Mouse (Mus musculus) spleen, embryonic (tissue): Measurements from ENCODE around the gene Dip2c.

Experiments
- CTCF ChIA-PET: fragments of 350-600 bp; sonication (Branson Sonifier 250); formaldehyde crosslinking; loops from one replicate; lab custom pipeline; 2022; lab: Charles Lee

Dip2c gene

DNA sequence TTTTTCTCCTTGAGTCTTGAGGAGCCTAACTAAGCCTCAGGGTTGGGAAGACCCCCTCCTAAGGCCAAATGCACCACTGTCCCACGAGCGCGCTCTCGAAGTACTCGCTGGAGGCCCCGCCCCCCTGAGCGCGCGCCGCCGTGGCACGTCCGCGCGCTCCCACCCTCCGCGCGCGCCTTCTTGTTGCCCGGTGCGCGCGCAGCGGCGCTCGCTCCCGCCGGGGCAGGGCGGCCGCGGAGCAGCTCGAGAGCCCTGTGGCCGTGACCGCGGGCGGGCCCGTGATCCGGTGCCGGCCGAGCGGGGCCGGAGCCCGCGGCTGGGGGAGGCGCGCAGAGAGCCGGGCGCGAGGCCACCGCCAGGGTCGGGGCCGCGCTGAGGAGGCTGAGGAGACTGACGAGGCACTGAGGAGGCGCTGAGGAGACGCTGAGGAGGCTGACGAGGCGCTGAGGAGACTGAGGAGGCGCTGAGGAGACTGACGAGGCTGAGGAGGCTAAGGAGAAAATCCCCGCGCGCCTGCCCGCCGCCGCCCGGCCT is at the start of gene Dip2c:
Gene Dip2c, plus strand, starts transcription at position 207 of the 534 bp plus-strand sequence.
- CTCF ChIA-PET = no interaction called here

DNA sequence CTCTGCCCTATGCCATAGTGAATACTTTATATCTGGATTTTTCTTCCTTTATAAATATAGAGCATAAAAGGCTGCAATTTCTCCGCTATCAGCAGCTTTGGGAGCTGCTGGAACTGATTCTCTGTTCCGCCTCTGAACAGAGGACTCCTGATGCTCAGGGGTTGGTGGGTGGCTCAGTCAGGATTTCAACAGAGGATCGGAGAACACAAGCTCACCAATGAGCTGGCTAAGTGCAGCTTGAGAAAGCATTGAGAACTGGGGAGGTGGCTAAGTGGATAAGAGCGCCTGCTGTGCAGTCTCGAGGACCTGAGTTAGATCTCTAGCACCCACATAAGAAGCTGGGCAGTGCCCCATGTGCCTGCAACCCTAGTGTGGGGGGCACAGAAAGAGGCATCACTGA is 49.2 kb upstream of the Dip2c start:
- CTCF ChIA-PET = no interaction called here

DNA sequence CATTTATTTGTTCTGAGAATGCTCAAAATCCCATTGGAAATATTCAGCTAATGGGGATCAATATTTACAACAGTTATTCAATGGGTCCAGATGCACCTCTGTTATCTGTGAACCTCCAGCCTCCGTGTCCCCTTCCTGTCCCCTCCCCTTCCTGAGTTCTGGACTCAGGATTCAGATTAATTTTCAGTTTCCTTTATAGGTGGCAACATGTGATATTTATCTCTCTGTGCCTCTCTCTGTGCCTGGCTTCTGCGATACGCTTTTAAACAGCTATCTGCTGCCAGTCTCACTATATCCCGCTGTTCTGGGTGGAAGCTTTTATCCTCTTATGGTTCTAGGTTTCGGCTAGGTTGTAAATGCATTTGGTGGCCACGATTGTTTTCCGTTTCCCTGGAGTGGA is 38.8 kb upstream of the Dip2c start:
- CTCF ChIA-PET = no interaction called here

DNA sequence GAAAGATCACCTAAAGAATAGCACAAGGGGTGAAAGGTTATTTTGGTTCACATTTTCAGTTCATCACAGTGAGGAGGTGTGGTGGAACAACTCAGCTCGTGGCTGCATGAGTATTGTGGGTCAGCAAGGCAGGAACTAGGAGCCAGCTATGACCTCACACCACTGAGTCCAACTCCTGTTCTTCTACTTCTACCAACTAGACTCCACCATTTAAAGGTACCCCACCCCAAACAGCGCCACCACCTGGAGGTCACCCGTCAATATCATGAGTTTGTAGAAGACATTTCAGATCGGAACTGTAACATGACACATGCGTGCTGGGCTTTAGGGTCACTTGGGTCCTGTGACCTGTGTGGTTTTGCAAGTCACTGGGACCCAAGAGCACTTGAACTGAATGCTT is 37.2 kb upstream of the Dip2c start:
- CTCF ChIA-PET = interaction anchor here (0.5 kb wide), 1 partner anchor 8 kb away, joined by 3 read pairs; no protein-coding TSS in a partner anchor

DNA sequence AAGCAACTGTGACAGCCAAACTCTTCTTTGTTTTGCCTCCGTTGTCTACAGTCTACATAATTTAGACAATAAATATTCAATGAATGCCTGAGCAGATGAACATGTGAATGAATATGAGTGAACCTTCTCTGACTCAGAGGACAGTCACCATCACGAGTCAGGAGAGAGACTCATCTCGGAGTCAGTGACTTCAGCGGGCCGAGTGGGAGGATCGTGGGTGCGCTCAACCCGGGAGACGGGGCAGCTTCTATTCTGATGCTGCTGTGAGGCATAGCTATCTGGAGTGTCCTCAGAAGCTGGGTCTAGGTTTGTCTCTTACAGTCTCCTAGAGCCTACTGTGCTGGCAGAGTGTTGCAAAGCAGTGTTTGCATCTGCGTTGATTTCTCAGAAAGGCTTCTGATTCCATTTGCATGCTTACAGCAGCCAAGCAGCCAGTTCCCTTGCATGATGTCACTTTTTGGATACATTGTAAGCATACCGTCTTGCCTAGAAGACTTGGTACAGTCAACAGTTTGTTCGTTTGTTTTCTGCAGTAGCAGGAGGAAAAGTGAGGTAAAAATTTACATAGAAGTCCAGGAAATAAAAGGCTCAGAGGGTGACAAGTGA is 36.6 kb upstream of the Dip2c start:
- CTCF ChIA-PET = no interaction called here

DNA sequence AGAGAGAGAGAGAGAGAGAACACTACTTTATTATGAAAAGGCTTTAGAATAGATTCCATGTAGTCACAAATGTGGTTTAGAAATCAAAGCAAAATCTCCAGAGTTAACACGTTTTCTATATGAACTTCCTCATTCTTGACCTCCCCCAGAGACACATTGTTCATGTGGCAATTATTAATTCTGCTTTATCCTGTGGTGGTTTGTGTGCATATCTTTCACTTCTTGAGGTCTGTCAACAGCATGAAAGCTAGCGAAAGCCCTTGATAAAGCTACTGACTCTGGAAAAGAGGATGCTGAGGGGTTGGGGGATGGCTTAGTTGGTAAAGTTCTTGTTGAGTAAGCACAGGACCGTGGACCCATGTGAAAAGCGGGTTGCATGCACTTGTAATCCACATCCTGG is 14.6 kb upstream of the Dip2c start:
- CTCF ChIA-PET = interaction anchor here (0.7 kb wide), 1 partner anchor 69 kb away, joined by 3 read pairs; no protein-coding TSS in a partner anchor

DNA sequence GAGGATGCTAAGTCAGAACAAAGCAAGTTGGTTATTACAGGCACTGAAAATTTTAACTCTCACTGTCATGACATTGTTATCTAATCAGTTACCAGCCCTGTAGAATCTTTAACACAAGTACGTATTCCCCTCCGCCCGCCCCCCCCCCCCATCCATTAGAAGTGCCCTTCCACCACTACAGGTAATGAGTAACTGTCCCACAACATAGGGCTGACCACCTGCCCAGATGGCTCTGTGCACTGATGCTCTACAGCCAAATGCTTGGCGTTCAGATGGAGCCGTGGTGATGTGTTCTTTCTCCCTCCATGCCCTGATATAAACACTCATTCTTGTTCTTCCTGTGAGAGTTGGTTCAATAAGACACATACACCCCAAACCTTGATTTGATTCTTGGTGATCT is 10.8 kb upstream of the Dip2c start:
- CTCF ChIA-PET = no interaction called here

DNA sequence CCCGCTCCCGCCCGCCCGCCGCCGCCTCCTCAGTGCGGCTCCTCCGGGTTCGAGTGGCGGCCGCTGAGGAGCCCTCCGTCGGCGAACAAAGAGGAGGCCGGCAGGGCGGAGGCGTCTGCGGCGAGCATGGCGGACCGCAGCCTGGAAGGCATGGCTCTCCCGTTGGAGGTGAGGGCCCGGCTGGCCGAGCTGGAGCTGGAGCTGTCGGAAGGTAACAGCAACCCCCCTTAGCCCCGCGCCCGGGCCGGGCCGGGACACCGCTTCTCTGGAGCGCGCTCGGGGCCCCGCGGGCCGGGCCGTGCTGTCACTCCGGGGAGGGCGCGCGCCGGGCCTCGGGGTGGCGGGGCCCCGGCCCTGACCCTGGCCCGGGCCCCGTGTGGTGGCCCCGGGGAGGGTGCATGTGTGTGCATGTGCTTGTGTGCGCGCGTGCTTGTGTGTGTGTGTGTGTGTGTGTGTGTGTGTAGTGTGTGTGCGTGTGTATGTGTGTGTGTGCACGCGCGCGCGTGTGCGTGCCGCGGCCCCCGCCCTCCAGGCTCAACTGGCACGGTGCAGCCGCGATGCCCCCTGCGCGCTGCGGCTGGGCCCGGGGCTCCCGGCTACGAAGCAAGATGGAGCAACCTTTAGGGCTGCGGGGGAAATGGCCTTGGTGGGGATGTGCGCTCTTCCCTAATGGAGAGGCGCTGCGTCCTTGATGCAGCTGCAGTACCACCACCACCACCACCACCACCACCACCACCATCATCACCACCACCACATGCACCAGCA is 710 bp downstream of the Dip2c start:
- CTCF ChIA-PET = no interaction called here

DNA sequence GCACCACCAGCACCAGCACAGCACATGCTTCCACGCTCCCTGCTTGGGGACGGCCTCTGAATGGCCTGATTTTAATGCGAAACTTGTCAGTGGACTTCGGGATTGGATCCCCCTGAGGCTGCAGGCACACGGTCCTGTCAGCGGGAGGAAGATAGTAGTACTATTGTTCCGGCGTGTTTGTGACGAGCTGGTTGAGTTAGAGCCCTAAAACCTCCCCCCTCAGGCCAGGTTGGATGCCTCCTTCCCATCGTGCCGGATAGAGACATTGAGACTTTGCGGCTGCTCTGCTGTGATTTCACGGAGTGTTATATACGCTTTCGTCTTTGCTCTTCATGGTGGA is 1.3 kb downstream of the Dip2c start:
- CTCF ChIA-PET = no interaction called here

DNA sequence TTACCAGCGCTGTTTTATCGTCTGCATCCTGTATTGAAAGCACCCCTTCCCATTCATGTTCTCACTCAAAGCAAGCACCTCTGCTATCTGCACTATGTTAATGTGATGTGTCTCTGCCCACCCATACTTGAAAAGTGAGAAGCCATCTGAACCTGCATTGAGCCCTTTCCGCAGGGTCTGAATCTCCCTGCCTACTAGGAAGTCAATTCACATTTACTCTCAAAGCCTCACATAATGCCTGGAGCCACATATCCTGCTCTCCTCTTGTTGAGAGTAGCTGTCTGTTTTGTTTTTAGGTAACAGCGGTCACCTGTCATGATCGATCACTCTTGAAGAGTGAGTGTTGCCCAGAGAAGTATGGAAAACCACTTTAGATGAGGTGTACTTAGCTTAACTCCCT is 2.3 kb downstream of the Dip2c start:
- CTCF ChIA-PET = no interaction called here

DNA sequence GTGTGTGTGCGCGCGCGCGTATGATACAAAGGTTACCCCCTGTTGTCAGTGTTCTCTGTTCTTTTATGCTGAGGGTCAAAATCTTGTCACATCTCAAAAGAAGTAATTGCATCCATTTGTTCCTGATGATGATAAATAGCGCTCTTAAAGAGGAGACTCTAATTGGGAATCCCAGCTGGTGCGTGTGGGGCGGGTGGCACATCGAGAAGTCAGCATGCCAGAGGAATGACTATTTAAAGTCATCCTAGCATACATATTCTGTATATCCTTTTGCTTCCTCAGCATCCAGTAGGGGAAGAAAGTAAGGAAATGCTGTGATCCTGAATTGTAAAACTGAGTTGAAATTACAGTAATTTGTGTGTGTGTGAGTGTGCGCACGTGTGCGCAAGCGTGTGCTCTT is 6.7 kb downstream of the Dip2c start:
- CTCF ChIA-PET = no interaction called here

DNA sequence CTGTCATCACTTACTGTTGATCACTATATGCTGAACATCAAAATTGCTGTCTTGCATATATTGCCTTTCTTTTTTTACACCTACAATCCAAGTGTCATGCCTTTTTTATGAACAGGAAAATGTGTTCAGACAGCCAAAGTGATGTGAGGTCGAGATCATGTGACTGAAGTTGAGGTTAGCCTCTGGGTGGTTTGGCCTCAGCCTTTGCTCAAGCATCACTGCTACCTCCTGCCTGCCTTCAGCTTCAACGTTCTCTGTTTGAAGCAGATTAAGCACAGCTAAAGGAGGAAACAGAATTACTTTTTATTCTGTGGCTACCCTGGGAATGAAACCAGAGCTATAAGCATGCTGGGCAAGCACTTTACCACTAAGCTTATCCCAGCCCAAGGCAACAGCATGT is 13.6 kb downstream of the Dip2c start:
- CTCF ChIA-PET = no interaction called here

DNA sequence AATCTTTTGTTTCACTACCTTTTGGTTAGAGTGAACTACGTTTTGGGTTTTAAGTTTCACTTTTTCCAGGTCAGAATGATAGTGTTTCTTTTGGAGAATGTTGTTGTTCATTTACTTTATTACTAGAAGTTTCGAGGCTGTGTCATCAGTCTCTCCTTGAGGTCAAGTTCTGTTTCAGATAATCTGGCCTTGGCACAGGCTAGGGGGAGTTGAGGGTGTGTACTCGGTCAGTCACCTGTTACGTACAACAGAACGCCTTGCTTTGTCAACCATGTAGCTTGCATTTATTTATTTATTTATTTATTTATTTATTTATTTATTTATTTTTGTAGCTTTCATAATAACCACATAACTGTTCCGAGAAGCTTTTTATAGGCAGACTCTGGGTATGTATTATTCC is 20.0 kb downstream of the Dip2c start:
- CTCF ChIA-PET = no interaction called here

DNA sequence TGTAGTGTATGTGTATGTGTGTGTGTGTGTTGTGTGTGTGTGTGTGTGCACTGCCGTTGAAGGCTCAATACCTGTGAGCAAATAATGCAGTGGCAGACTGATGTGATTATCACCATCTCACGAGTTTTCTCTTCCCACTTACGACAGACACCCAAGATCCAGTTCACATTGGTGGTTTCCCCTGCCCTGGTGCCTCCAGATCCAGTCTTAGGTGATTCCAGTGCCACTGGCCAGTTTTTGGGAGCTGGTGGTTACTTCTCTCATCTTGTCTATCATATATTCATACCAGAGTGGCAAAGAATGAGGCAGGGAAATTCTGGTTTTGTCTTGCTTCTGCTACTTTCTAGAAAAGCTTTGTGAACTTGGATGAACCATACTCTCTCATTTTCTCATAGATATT is 20.9 kb downstream of the Dip2c start:
- CTCF ChIA-PET = no interaction called here

DNA sequence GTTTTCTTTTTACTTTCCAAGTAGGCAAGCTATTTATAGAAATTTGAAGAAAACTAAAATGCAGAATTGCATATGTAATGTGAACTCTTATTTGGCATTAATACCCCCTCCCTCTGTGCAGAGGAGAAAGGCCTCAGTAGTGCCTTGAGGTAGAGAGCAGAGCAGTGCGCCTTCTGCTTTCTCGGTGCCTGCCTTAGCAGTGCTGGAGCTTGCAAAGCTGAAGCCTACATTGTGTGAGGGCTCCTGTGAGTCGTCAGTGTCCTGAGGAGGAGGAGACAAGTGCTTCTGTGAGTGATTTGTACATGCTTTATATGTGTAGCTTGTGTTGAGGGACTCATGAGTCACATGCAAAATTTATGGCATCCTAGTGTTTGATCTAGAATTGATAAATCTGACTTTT is 21.4 kb downstream of the Dip2c start:
- CTCF ChIA-PET = no interaction called here

DNA sequence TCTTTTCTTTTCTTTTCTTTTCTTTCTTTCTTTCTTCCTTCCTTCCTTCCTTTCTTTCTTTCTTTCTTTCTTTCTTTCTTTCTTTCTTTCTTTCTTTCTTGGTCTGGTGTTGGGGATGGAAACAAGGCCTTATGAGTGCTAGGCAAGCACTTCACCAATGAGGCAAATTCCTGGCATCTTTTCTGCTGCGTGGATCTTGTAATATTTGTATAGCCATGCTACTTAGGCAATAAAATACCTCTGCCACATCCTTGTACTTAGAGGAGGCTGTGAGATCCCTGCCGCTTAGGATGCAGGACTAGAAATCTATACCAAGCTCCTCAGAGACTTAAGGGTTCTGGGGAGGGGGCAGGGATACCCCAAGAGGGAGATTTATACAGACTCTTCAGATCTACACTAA is 23.3 kb downstream of the Dip2c start:
- CTCF ChIA-PET = no interaction called here

DNA sequence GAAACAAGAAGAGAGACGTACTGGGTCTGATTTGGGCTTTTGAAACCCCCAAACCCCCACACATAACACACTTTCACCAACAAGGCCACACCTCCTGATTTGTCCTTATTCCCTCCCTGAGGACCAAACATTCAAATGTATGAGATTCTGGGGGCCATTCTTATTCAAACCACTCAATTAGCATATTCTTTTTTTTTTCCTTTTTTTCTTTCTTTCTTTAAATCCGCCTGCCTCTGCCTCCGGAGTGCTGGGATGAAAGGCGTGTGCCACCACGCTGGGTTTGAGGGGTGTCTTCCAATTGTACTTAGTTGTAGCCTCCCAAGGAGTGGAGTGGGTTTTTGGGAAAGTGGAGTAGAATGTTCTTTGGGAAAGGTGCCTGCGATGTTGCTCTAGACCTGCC is 32.5 kb downstream of the Dip2c start:
- CTCF ChIA-PET = no interaction called here

DNA sequence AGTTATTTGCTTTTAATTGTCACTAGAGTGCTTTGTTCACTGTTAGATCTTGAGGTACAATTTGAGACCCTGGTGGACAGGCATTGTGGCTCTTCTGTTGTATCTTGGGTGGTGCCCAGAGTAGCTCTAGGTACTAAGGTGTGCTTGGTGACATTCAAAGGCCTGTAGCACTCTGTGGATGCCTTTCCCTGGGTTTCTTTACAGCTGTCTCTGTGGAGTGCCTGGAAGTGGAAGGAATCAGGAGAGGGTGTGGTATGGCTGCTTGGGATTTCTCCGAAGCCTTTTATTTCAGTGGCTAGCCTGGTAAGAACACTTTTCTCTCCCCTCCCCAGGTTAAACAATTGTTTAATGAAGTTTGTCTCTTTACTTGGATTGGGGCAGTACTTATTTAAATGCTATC is 34.5 kb downstream of the Dip2c start:
- CTCF ChIA-PET = no interaction called here

DNA sequence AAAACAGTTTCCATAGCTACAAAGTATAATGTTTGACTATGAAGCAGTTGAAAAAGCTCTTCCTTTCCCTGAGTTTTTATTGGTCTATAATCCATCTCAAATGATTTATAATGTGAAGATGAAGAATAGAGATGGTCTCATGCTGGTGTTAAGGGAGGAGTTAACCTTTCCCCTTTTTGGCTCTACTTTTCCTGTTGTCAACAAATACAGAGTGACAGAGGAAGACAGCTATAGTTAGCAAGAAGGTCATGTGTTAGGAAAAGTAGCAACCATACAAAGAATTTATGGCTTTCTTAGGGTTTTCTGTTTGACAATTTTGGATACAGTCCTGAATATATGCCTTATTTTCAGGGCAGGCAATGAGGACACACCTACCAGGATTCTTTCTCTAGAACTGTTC is 36.6 kb downstream of the Dip2c start:
- CTCF ChIA-PET = no interaction called here

DNA sequence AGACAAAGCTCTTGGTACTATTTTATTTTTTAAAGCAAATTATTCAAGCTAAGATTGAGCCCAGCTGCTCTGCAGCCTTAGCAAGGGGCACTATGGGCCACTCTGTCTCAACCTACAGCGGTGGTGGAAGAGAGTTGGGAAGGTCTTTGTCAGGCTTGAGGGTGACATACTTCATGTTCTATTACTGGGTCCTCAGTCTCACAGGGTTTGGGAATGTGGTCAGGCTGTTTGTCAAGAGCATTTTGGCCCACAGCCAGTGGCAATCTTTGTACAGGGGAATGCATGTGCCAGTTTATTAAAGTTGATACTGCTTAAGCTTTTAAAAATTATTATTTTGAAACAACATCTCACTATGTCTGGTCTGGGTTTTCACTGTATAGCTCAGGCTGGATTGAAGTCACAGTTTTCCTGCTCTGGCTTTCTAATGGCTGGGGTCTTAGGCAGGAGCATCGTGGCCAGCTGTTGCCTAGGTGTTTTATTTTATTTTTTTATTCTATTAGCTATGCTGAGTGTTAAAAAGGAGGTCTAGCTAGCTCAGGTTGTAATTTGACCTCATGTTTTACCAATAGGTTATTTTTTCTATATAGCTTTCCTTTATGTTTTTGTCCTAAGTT is 37.9 kb downstream of the Dip2c start:
- CTCF ChIA-PET = no interaction called here

DNA sequence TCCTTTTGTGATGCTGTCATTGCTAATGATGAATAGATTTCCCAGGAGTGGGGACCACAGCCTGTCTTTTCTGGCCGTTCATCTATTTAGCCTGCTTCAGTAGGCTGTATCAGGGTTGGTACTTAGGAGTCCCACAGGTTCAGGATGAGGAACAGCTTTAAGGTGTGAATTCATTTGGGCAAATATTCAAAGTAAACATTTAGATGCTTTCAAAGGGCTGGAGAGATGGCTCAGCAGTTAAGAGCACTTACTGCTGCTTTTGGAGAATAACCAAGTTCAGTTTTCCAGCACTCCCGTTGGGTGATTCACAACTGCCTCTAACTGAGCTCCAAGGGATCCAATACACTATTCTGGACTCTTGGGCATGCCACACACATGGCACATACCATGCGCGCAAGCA is 38.4 kb downstream of the Dip2c start:
- CTCF ChIA-PET = no interaction called here

DNA sequence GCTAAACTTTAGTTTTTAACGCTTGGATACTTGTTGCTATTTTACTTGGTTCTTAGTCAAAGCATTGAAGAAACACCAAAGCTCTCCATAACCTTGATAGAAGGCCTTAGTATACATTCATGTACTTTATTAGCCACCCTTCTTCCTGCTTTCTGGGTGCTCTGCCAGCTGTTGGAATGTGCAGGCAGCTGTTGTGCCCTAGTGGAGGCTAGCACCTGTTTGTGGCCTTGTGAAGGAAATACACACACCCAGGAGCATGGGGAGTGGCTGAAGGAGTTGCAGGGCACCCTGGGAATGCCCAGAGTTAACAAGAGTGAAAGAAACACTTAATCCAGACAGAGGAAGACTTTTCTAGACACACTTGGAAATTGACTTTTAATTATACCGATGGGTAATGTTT is 43.4 kb downstream of the Dip2c start:
- CTCF ChIA-PET = no interaction called here

DNA sequence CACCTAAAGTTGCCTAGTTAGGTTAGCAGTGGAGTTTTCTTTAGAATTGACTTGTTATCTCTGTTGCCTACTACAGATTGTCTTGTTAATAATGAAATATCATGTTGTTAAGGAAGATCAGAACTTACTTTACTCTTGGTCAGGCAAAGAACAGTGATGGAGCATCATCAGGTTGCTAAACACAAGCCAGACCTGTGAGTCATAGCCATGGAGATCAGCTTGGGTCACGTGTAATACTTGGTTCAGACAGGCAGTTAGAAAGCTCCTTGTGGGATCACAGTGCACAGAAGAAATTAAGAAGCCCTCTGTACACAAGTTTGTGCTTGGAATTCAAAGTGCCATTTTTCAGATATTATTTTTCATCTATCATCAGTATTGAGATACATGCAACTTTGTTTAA is 48.9 kb downstream of the Dip2c start:
- CTCF ChIA-PET = no interaction called here
